Mouse (Mus musculus) heart, embryonic 14.5 days (tissue): ENCODE results near the gene Vps37b. TPM values are rescaled to one million over a fixed set of nuclear protein-coding genes. Genes with fewer than 3 reads are reported as not detected.
A peak's percentile ranks its signal among the peaks of the same experiment; 100 is the strongest.

Experiments
- ATAC-seq: fragments of 200-750 bp; cut with Nextera tagmentation; 2 replicates; pipeline ENCODE4 v1.8.0; 2017; ENCODE audit warnings: low read depth, moderate TSS enrichment; ENCODE audit not compliant: insufficient number of reproducible peaks, insufficient read depth, low FRiP score
- H3K27ac ChIP-seq, 2 experiments: fragments of 200-500 bp in 1 of 2; fragments of 300-500 bp in 1 of 2; sonication (generic) in 1 of 2; replicated peaks in 1 of 2; 2 replicates each; pipeline ENCODE4 v1.5.1; 2012 to 2014; ENCODE audit warnings: low read depth in 2 of 2, low read length in 2 of 2, control low read depth in 1 of 2, mild to moderate bottlenecking in 1 of 2, mixed read lengths in 1 of 2; ENCODE audit not compliant: control insufficient read depth in 1 of 2, insufficient read depth in 1 of 2
- H3K27me3 ChIP-seq: fragments of 300-500 bp; sonication (generic); 2 replicates; pipeline ENCODE4 v1.6.1; 2014; ENCODE audit warnings: mild to moderate bottlenecking, low read length, control low read depth; ENCODE audit not compliant: control insufficient read depth, insufficient read depth
- H3K36me3 ChIP-seq: fragments of 300-500 bp; sonication (generic); 2 replicates; pipeline ENCODE4 v1.6.1; 2014; ENCODE audit warnings: mild to moderate bottlenecking, control low read depth, low read length, mixed read lengths; ENCODE audit not compliant: control insufficient read depth, insufficient read depth
- H3K4me1 ChIP-seq, 2 experiments: fragments of 200-500 bp in 1 of 2; fragments of 300-500 bp in 1 of 2; sonication (generic) in 1 of 2; 2 replicates each; pipeline ENCODE4 v1.6.1; 2012 to 2014; ENCODE audit warnings: low read length in 2 of 2, control low read depth in 1 of 2, mixed read lengths in 1 of 2; ENCODE audit not compliant: control insufficient read depth in 2 of 2, insufficient read depth in 2 of 2
- H3K4me2 ChIP-seq: fragments of 300-500 bp; sonication (generic); 2 replicates; pipeline ENCODE4 v1.6.1; 2014; ENCODE audit warnings: mild to moderate bottlenecking, low read length
- H3K4me3 ChIP-seq, 2 experiments: fragments of 200-500 bp in 1 of 2; fragments of 300-500 bp in 1 of 2; sonication (generic) in 1 of 2; 2 replicates each; pipeline ENCODE4 v1.5.1; 2012 to 2014; ENCODE audit warnings: low read length in 2 of 2, mild to moderate bottlenecking in 2 of 2, control low read depth in 1 of 2, low read depth in 1 of 2, moderate library complexity in 1 of 2; ENCODE audit not compliant: control insufficient read depth in 1 of 2, insufficient read depth in 1 of 2
- H3K9ac ChIP-seq: fragments of 300-500 bp; sonication (generic); 2 replicates; pipeline ENCODE4 v1.6.1; 2014; ENCODE audit warnings: mild to moderate bottlenecking, low read length
- H3K9me3 ChIP-seq: fragments of 300-500 bp; sonication (generic); 2 replicates; pipeline ENCODE4 v1.6.1; 2016; ENCODE audit warnings: low read length, control low read depth; ENCODE audit not compliant: control insufficient read depth
- WGBS: fragments of 180-500 bp; shearing (Covaris S2); extraction: QIAGEN DNeasy Blood & Tissue Kit; methylation state at CpG from one replicate; pipeline ENCODE4 v1.1.7; 2014; 5-methylcytosine and 5-hydroxymethylcytosine counted together
- polyA plus RNA-seq: library from polyadenylated mRNA; unstranded; fragments of >200 nt; fragmentation: Nextera tagmentation; extraction: Ambion mirVana; gene quantifications from 2 replicates; pipeline ENCODE4 v1.2.1, GENCODE M21; 2014

The Vps37b gene
- polyA plus RNA-seq, 1 experiment from 2014 or later = 47.7 TPM

- WGBS = 71% methylated on average over 3 of the region's 3 CpGs
- Histone ChIP-seq H3K4me3 (no peak overlapping the region), H3K4me2 (no peak overlapping the region), H3K9ac (no peak overlapping the region), H3K36me3 (no peaks in the 10 kb centered on the region), H3K27ac (no peak overlapping the region), H3K9me3 (no peaks in the 10 kb centered on the region), H3K4me1 (peaks cover 27 to 39% of the 10 kb centered on the region in 2 experiments), H3K27me3 (no peaks in the 10 kb centered on the region; the same call in 1 of the 2 replicates)
- ATAC-seq = no peak
Measured at GRCm38 (mm10) chr5:123977231-123977630, 54.8 kb downstream of the Vps37b start.

GRCm38 (mm10) chr5:123975668-123976180, 56.3 kb downstream of the Vps37b start:
- 40% methylated on average over 6 of the region's 6 CpGs for WGBS
- Histone ChIP-seq H3K4me1 (peaks cover 22 to 25% of the 10 kb centered on the region in 2 experiments), H3K36me3 (no peaks in the 10 kb centered on the region), H3K27me3 (no peaks in the 10 kb centered on the region; the same call in 1 of the 2 replicates), H3K27ac (no peak overlapping the region), H3K4me3 (no peak overlapping the region), H3K9ac (no peak overlapping the region), H3K4me2 (no peak overlapping the region), H3K9me3 (no peaks in the 10 kb centered on the region)
- no peak for ATAC-seq

GRCm38 (mm10) chr5:123974616-123975111, 57.4 kb downstream of the Vps37b start:
- no peaks in the 10 kb centered on the region for H3K9me3 ChIP-seq
- H3K27me3 ChIP-seq = no peaks in the 10 kb centered on the region; the same call in 1 of the 2 replicates
- H3K27ac ChIP-seq = no peak overlapping the region
- ATAC-seq = no peak
- H3K4me3 ChIP-seq = peak overlapping the region in 1 of 2 experiments; percentile 76; a peak in 2 of 4 replicates
- no peaks in the 10 kb centered on the region for H3K36me3 ChIP-seq
- 52% methylated on average over 11 of the region's 11 CpGs for WGBS
- H3K4me2 ChIP-seq = peak overlapping the region; percentile 91
- peak overlapping the region; percentile 83 for H3K9ac ChIP-seq
- H3K4me1 ChIP-seq = peaks cover 18 to 19% of the 10 kb centered on the region in 2 experiments

GRCm38 (mm10) chr5:123974179-123974485, 57.9 kb downstream of the Vps37b start:
- H3K27me3 ChIP-seq = no peaks in the 10 kb centered on the region; the same call in 1 of the 2 replicates

GRCm38 (mm10) chr5:123973299-123974178, 58.5 kb downstream of the Vps37b start, which contains the start of gene Hip1r:
Hip1r (plus strand) TSS chr5:123973628.
- WGBS = 1% methylated on average over 102 of the region's 106 CpGs
- no peaks in the 10 kb centered on the region for H3K36me3 ChIP-seq
- peak within 1 kb of the TSS; percentile 83 for H3K9ac ChIP-seq
- H3K27ac ChIP-seq = no peak within 1 kb of the TSS
- H3K9me3 ChIP-seq = no peaks in the 10 kb centered on the region
- peaks cover 12 to 16% of the 10 kb centered on the region in 2 experiments; a peak in 3 of 4 replicates for H3K4me1 ChIP-seq
- peak within 1 kb of the TSS; percentile 91 for H3K4me2 ChIP-seq
- peak; percentile 66 for ATAC-seq
- H3K27me3 ChIP-seq = no peaks in the 10 kb centered on the region; the same call in 1 of the 2 replicates
- H3K4me3 ChIP-seq = peak within 1 kb of the TSS; percentile 76 to 86

More at GRCm38 (mm10) chr5:123974179-123974485, 57.9 kb downstream of the Vps37b start:
- WGBS = under 1% methylated on average over 14 of the region's 14 CpGs
- no peak for ATAC-seq
- Histone ChIP-seq H3K36me3 (no peaks in the 10 kb centered on the region), H3K9ac (peak overlapping the region; percentile 83), H3K4me3 (peak overlapping the region; percentile 76 to 86), H3K9me3 (no peaks in the 10 kb centered on the region), H3K4me2 (peak overlapping the region; percentile 91), H3K27ac (no peak overlapping the region), H3K4me1 (peaks cover 12 to 16% of the 10 kb centered on the region in 2 experiments; a peak in 3 of 4 replicates)

GRCm38 (mm10) chr5:123972453-123972852, 59.6 kb downstream of the Vps37b start:
- H3K9ac ChIP-seq = no peak overlapping the region
- H3K36me3 ChIP-seq = no peaks in the 10 kb centered on the region
- ATAC-seq = no peak
- 68% methylated on average over 6 of the region's 6 CpGs for WGBS
- no peak overlapping the region for H3K27ac ChIP-seq
- no peak overlapping the region for H3K4me3 ChIP-seq
- H3K4me2 ChIP-seq = no peak overlapping the region
- H3K27me3 ChIP-seq = no peaks in the 10 kb centered on the region; the same call in 1 of the 2 replicates
- H3K9me3 ChIP-seq = no peaks in the 10 kb centered on the region
- peaks cover 7 to 8% of the 10 kb centered on the region in 2 experiments; a peak in 3 of 4 replicates for H3K4me1 ChIP-seq

GRCm38 (mm10) chr5:123970576-123970975, 61.5 kb downstream of the Vps37b start:
- no peak for ATAC-seq
- Histone ChIP-seq H3K4me2 (no peak overlapping the region), H3K9ac (no peak overlapping the region), H3K36me3 (no peaks in the 10 kb centered on the region), H3K4me3 (no peak overlapping the region), H3K4me1 (peaks cover 4 to 7% of the 10 kb centered on the region in 2 experiments; a peak in 3 of 4 replicates), H3K27me3 (no peaks in the 10 kb centered on the region; the same call in 1 of the 2 replicates), H3K27ac (no peak overlapping the region), H3K9me3 (no peaks in the 10 kb centered on the region)
- 72% methylated on average over 4 of the region's 4 CpGs for WGBS
